Mouse (Mus musculus) T-helper 17 cell (primary cell): ENCODE measurements around the gene Nova2.

Source experiments
- in situ Hi-C, 2 experiments: fragments of 300-600 bp; cut with MboI, MseI; formaldehyde crosslinking; loops; 1 replicate in 1 of 2; 2 replicates in 1 of 2; pipeline ENCODE4 v1.15.1; 2025; ENCODE audit warnings: high pct_unique_total_duplicates in 2 of 2

Gene Nova2

GRCm38 (mm10) chr7:18925162-18925938 is at the start of gene Nova2:
Gene Nova2, plus strand, starts transcription at chr7:18925888.
- in situ Hi-C loops: no loop called here

DNA sequence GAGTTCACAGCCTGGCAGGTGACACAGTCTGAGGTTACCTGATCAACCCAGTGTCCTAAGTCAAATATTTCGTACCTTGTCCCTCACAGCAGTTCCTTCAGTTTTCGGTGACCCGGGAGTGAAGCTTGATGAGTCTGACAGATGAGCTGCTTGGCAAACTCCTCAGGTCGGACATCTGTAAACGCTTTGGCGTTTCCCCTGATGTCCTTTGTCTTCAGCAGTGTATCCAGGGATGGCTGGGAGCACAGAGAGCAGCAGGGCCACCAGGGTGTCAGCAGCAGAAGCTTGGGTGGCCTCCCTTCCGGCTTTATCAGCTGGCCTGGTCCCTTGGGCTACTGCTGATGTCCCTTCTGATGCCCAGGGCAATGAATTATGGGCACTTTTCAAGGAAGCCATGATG is 47.0 kb upstream of the Nova2 start:
- in situ Hi-C loops: no loop called here

GRCm38 (mm10) chr7:18883991-18884744 is 41.5 kb upstream of the Nova2 start:
- in situ Hi-C loops: no loop called here

- in situ Hi-C loops: no loop called here
Measured at GRCm38 (mm10) chr7:18884745-18885422, 40.8 kb upstream of the Nova2 start.

DNA sequence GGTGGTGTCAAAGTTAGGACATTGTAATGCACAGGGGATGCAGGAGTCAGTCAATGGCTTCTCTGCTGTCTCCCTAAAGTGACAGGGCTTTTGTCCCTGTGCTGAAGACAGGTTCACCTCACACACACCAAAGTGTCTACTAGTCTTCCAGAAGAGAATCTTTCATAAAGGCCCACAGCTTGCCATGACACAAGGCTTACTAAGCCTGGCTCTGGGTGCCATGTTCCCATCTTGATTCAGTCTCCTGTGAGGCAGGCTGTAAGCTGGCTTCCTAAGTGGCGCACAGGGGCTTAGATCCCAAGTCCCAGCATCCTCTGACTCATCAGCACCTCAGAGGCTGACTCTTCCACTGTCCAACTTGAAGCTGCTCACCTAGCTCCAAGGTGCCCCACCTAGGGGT is 38.7 kb upstream of the Nova2 start:
- in situ Hi-C loops: no loop called here

- in situ Hi-C loops: no loop called here
Measured at GRCm38 (mm10) chr7:18890848-18891247, 34.8 kb upstream of the Nova2 start.

- in situ Hi-C loops: no loop called here
Measured at GRCm38 (mm10) chr7:18891872-18892599, 33.7 kb upstream of the Nova2 start.

DNA sequence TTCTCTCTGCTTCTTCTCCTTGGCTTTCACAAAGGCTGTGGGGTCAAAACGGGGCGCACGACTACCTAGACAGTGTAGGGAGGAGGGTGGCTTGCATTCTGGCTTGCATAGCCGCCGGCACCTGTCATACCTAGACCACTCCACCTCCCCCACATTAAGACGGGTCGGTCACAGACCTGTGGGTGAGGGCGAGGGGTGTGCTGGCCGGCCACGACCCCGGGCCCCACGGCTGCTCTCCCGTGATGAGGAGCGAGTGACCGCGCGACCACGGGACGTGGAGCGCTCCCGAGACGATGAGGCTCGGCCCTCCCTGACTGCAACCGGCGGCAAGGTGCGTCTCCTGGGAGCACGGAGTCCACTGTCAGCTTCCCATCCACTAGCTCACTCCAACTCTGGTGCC is 32.7 kb upstream of the Nova2 start:
- in situ Hi-C loops: no loop called here

DNA sequence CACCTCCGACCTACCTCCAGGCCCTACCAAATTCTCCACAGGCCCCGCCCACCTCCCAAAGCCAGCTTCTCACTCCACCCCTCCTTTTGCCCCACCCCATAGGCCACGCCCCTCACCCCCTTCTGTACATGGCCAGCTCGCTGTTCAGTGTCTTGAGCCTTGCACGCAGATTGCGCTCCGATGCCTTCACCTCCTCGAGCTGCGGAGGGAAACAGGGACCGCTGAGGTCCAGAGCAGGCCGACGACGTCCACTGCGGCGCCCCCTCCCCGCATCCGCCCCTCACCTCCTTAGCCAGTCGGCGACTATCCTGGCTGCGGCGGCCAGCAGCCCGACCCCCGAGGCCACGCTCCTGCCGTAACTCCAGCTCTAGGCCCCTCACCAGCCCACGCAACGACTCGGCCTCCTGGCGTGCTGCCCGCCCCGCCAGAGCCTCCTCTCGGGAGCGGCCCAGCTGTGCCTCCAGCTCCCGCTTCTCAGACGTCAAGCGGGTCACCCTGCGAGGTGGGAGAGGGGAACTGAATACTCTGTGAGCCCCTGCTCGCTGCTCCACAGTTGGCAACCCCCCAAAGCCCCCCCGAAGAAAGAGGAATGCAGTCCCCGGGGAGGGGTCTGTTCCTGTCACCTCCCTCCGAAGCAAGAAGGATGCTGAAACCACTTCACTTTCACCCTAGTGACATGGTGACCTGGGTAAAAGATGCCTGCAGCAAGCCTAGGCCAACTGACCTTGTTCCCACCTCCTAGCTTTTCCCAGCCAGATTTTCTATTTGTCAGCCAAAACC is 31.8 kb upstream of the Nova2 start:
- in situ Hi-C loops: no loop called here

GRCm38 (mm10) chr7:18896536-18896935 is 29.2 kb upstream of the Nova2 start:
- in situ Hi-C loops: no loop called here

DNA sequence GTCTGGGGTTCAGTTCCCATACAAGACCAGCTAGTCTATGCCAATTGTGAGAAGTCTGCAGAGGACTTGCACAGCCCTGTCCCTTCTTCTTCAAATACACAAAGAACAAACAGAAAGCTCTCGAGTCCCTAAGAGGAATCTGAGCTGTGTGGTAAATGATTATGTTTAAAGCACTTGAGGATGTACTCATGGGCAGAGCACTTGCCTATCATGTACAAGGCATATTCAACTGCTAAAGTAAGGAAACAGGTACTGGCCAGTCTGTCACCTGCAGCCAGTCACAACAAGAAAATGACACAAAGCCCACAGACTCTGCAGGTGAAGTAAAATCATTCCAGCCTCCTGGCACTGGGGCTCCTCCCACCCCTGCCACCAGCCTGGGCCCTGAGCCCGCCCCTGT is 25.2 kb upstream of the Nova2 start:
- in situ Hi-C loops: loop anchor here in 1 of 2 experiments (10.0 kb wide), 1 partner anchor 834 kb away; no protein-coding TSS in a partner anchor

DNA sequence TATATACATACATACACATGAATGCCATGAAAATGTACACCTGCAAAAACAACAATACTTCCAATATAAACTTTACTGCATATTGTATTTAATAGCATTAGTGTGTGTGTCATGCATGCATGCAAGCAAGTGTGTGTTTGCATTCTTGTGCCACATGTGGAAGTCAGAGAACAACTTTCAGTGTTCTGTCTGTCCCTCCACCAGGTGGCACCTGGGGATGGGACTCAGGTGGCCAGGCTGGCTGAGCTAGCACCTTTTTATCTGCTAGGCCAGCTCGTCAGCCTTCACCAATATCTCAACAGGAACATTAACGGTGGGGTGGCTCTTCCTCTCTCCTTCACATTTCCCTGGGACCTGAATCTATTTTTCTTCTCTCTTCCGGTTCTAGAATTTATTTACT is 23.2 kb upstream of the Nova2 start:
- in situ Hi-C loops: loop anchor here in 1 of 2 experiments (10.0 kb wide), 1 partner anchor 832 kb away; no protein-coding TSS in a partner anchor

DNA sequence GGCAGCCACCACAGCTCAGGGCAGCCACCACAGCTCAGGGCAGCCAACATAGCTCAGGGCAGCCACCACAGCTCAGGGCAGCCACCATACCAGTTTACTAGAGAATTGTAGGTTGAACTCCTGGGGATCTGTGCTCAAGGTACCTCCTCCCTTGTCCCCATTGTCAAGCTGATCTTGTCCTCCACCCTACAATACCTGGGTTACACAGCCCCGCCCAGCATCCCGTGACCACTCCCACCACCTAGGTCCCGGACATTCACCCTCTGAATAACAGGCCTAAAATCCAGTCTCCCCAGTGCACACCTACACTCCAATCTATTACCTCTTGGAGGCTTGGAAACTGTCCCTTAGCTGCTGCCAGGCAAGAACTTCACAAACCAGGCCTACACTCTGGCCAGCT is 20.7 kb upstream of the Nova2 start:
- in situ Hi-C loops: loop anchor here in 1 of 2 experiments (10.0 kb wide), 1 partner anchor 830 kb away; no protein-coding TSS in a partner anchor

DNA sequence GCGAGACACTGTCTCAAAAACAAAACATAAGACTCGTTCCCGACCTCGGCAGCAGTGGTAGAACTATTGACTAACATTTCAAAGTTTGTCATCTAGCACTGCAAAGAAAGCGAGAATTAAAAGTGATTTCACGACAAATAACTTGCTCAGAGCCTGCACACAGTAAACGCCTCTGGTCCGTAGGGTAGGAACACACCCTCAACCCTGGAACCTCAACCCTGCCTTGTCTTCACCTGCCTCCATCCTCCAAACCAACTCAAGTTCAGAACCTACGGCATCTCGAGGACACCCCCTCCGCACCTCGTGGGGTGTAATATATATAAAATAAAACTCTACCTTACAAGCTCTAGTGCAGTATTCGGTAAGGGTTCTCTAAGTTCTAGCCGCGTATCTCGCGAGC is 15.9 kb upstream of the Nova2 start:
- in situ Hi-C loops: loop anchor here (5.0 to 10.0 kb wide), 2 partner anchors 78 to 825 kb away; partner anchors contain the start of gene Nanos2 (in 1 of the 2)

DNA sequence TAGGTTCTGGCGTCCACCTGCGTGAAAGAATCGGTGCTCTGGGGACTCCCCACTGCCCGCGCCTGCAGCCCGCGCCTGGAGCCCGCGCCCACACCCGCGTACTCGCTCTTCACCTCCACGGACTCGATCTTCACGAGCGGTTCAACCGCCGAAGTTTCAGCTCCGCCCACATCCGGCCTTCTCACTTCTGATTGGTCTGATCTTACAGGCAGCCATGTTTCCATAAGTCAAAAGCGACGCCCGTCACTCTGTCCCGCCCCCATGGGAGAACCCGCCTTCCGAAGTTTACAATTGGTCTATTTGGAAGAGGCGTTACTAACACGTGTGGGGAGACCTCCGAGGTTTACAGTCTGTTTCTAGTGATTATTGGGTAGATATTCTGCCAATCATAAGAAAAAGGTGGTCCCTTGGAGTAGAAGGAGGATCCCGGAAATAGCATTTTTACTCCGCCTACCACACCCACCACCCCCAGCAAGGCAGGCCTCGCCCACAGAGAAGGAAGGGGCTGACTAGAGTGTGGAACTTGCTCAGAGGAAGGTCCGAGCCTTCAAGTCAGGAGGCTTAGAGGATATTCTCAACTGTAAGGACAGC is 15.4 kb upstream of the Nova2 start, which contains the start of gene Ccdc61:
Gene Ccdc61, minus strand, starts transcription at position 175 of the 591 bp plus-strand sequence.
- in situ Hi-C loops: loop anchor here in 1 of 2 experiments (5.0 kb wide), 1 partner anchor 77 kb away; the partner anchor contains the start of gene Nanos2

DNA sequence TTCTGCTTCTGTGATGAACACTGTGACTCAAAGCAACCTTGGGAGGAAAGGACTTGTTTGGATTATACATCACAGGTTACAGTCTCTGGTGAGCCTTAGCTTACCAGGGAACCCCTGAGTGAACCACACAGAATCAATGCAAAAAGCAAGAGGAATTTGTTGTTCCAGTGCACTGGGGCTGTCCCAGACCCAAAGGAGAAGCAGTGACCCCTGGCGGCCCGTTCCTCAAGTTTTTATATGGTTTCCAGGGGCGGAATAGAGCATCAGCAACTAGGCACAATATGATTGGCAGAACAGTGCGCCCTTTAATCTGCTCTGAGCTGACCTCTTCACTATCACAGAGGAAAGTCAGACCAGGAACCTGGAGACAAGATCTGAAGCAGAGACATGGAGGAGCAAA is 9.4 kb upstream of the Nova2 start:
- in situ Hi-C loops: no loop called here

GRCm38 (mm10) chr7:18917931-18918330 is 7.8 kb upstream of the Nova2 start:
- in situ Hi-C loops: no loop called here

- in situ Hi-C loops: no loop called here
Measured at GRCm38 (mm10) chr7:18921069-18921468, 4.6 kb upstream of the Nova2 start.

GRCm38 (mm10) chr7:18922807-18923206 is 2.9 kb upstream of the Nova2 start:
- in situ Hi-C loops: no loop called here

GRCm38 (mm10) chr7:18923267-18923666 is 2.4 kb upstream of the Nova2 start:
- in situ Hi-C loops: no loop called here
